Mouse (Mus musculus): Measurements from ENCODE around the gene Mfsd6l.

- no peak for TF ChIP-seq GATA1 (IDR thresholded peaks at IDR 0.05; ENCODE audit: low read length)
- no peak for TF ChIP-seq TAL1 (IDR thresholded peaks at IDR 0.05; ENCODE audit: low read length)
These were observed 16.4 kb upstream of the Mfsd6l start for GRCm38 (mm10) chr11:68539621-68540020.

Data from erythroblast, embryonic 14.5 days (primary cell).